Mouse (Mus musculus): Measurements from ENCODE around the gene Aak1.

Gene Aak1

DNA sequence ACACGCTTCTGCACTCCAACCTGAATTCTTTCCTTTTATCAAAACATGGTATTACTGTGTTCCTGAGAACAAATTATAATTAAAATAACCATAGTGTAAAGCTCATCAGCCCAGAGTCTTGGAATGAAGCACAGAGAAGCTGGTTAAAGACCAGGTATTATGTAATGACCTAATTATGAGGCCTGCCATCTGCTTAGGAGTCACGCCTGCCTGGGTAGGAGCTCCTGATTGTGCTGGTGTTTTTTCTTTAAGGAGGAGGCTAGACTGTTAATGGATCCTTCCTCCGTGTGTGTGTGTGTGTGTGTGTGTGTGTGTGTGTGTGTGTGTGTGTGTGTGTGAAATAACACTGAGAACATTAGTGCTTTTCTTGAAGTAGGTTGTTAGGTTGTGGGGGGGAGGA, 49.7 kb downstream of the Aak1 start:
- DNase-seq: no peak

DNA sequence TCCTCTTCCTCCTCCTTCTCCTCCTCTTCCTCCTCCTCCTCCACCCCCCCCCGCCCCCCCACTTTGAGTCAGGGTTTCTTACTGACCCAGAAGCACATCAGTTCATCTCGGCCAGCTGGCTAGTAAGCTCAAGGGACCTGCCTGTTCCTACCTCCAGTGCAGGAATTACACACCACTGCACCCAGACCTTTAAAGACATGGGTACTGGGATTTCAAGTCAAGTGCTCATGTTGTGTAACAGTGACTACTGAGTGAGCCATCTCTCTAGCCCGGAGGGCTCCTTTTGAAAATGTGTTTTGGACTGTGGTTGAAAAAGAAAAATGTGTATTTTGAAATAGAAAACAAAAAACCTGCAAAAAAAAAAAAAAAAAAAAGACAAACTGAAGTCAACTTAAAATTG, 50.6 kb downstream of the Aak1 start:
- DNase-seq: no peak

DNA sequence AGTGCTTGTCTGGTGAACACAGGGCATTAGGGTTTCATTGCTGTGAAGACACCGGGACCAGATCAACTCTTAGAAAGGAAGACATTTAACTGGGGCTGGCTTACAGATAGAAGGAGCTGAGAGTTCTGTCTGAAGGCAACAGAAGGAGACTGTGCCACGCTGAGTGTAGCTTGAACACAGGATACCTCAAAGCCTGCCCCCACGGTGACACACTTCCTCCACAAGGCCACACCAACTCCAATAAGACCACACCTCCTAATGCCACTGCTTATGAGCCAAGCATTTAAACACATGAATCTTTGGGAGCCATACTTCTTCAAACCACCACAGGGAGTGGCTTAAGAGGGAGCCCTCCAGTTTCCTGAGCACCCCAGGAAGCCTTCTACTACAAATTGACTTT, 51.2 kb downstream of the Aak1 start:
- DNase-seq: no peak

DNA sequence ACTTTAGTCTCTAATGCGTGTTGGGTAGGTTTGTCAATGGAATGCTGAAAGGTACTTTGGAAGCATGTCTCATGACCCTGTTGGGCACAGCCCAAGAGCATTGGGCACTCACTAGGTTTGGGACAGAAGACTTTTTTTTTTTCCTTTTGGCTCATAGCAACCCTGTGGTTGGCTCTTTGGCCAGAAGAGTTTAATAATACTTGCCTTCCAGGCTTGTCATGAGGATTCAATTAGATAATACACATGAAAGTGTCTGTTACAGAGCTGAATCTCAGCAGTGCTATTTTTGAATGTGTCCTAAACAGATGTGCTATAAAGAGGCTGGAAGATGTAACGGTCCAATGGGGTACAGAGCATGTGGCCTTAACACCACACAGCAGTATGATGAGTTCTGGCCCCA, 56.2 kb downstream of the Aak1 start:
- DNase-seq: no peak

DNA sequence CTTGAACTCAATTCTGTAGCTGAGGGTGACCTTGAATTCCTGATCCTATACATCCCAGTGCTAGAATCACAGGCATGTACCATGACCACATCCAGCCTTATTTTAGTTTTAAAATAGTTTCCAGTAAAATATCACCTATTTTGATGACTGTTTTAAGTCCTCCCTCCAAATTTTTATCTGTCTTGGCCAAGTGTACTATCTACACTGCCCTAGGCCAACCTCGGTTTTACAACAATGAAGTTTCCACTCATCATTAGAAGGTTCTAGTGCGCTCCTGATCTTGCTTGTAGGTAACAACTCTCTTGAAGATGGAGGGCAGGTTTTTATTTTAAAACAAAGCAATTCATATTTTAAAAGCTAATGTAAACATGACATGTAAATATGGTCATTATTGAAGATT, 57.9 kb downstream of the Aak1 start:
- DNase-seq: no peak

DNA sequence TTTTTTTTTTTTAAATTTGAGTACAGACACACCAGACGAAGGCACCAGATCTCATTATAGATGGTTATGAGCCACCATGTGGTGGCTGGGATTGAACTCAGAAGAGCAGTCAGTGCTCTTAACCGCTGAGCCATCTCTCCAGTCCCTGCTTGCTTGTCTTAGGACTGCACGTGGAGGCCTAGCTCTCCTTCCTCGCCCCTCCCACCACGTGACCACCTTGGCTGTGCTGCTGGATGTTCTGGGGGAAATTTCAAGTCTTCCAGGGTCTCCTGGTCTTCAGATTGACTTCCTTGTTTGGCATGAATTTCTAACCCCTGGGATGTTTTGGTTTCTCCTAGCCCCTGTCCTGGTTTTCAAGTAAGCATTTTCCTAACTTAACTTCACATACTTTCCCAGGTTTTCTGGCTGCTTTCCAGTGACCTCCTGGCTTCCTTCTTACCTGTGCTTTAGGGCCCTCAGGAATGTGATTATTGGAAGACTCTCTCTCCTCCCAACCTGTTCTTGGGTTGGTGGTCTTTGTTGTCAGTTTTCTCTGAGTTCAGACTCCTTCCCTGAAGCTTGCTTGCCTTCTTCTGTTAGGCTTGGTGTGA, 59.3 kb downstream of the Aak1 start:
- no peak for DNase-seq

DNA sequence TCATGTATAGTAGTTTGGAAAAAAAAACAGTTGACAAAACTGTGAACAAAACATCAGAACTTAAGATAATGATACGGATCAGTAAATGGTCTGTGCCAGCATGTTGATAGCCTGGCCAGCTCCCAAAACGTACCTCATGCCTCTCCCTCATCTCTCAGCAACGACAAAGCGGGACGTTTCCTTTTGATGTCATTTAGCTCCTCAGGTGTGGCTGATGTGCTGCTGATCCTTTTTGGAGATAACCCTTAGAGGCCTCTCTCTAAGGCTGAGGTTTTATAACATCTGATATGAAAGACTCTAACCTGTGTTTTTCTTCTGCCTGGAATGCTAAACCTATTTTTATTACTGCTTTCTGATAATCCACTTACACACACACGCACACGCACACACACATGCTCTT, 60.6 kb downstream of the Aak1 start:
- DNase-seq: no peak

DNA sequence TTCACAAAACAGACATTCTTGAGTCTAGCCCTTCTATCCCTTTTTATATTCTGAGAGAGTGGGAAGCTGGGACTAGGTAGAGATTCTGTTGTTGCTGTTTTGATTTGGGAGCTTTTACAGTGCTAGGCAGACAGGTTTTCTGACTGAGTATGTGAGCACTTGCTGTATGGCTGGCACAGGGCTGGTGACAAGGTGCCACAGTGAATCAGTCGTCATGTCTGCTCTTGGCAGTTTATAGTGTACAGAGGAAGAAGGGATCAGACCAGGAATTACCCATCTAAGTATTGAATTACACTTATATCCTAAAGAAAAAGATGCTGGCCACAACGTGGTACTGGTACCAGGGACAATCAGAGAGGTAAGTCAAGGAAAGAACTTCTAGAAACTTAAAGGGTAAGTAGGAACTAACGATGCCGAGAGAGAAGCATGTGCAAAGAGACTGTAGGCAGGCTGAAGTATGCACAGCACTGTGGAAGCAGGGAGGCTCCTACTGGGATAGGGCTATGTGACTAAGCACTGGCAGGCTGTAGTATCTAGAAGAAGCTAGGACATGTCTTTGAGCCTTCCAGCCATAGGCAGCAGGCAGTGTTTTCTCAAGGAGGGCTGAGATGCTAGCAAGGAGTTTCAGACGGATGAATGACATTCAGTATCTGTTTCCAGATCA, 67.0 kb downstream of the Aak1 start:
- no peak for DNase-seq

DNA sequence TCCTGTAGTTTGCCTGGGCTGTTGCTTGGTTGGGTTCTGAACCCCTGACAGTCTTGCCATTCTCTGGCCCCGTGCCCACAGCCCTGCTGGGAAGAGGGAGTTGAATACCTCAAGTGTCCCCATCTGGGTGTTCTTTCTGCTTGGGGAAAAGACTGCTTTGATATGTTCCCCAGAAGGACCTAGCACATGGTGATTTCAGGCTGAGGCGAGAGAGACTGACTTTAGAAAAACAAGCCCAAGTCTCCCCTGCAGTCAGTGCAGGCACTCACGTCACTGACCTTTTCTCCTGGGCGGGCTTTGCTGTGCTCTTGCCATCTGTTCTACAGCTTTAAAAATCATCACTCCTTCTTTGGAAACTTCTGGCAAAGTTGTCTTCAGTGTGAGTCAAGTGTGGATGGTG, 67.9 kb downstream of the Aak1 start:
- DNase-seq: no peak

DNA sequence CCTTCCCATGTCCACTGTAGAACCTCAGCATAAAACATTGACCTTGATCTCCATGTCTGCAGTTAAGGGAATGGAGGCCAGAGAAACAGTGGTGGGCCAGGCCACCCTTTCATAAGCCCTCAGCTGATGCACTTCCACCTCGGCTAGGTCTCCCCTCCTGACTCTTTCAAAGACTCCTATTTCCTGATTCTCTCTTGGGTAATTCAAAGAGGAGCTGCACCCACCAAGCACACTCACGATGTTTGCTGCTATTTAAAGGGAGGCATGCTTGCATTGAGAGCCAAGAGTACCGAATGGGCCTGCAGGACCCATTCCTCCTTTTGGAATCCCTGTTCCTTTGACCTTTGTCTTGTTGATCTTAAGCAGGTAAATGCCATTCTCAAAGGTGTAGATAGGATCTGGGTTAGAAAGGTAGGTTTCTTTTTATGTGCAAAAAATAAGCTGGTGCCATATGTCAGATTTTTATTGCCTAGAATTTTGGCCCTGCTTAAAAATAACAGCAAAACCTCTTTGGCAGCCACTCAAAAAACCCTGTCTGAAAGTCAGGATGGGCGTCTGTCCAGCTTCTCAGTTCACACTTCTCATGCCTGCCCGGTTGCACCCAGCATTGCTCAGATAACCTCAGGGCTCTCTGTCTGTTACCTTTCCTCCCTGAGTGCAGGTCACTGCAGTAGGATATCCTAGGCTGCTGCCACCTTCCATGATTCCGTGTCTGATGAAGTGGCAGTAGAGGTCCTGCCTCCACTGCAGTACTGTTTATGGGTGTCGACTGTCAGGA, 68.9 kb downstream of the Aak1 start:
- peak; percentile 77 for DNase-seq

DNA sequence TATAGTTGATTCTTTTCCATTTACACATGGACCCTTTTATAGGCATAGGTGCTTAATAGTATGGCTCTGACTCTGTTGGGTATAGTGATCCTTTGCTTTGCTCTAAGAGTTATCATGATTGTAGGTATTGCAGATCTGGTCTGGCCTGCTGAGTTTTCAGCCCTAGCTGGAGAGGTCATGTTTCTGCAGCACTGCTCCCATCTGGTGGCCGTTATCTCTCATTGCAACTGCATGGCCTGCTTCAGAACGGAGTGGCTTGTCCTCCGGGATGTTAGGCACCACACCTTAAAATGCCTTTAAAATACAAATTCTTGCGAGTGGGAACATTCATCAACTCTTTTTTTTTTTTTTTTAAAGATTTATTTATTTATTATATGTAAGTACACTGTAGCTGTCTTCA, 72.6 kb downstream of the Aak1 start:
- peak; percentile 75 for DNase-seq

DNA sequence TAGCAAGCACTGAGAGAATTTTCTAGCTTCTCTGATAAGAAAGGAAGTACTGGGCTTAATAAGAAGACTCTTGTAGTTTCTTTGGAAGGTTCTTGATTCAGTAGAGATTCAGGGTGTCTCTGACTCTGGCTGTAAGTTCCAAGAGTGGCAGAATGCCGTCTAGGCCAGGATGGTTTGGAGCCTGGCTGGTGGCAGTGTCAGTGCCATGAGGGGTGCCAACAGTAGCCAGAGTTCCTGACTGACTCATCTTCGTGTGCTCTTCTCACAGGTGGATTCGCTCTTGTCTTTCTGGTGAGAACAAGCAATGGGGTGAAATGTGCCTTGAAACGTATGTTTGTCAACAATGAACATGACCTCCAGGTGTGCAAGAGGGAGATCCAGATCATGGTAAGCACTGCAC, 75.4 kb downstream of the Aak1 start:
- no peak for DNase-seq

DNA sequence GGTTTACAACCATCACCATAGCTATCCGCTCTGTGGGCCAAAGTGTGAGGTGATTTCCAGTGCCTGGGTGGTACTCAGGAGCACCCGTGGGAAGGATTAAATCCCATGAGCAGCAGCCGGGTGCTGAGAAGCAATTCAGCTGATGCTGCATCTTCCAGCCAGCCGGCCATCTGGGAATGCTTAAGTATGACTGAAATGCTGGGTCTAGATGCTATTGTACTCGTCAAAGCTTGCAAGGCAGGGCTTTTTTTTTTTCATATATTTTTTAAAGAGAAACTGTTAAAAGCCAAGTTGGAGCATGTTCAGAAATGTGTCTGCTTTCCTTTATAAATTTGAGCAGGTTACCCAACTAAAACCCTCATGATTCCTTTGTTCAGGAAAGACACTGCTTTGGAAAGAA, 85.2 kb downstream of the Aak1 start:
- DNase-seq: no peak

DNA sequence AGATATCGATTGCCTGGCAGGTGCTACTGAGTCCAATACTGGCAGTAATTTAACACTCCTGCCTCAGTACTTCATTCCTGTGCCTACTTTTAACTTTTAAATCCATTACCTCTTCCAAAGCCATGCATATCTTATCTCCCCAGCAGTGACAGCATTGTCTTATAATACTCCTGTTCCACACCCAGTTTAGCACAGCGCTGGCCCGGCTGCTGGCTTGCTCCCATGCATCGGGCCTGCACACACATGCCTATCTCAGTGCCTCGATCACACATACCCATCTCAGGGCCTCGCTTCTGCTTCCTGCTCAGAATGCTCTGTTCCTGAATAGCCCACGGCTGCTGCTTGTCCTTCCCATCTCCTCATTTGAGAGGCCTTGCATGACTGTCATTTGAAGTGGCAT, 90.5 kb downstream of the Aak1 start:
- no peak for DNase-seq

DNA sequence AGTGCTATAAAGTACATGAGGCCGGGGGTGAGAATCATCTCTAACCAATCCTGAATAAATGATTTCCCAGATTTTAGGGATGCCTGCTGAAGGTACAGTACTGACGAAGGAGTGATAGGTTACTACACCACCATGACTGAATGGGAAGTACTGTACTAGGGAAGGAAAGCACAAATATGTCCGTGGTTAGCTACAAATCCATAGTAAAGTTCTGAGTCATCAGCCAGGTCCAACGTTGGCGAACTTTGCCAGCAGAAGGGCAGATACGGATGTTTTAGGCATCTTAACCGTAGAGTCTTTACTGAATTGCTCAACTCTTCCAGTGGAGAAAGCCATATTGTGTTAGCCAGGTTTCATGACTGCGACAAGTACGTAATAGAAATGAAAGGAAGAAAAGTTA, 91.6 kb downstream of the Aak1 start:
- DNase-seq: no peak

DNA sequence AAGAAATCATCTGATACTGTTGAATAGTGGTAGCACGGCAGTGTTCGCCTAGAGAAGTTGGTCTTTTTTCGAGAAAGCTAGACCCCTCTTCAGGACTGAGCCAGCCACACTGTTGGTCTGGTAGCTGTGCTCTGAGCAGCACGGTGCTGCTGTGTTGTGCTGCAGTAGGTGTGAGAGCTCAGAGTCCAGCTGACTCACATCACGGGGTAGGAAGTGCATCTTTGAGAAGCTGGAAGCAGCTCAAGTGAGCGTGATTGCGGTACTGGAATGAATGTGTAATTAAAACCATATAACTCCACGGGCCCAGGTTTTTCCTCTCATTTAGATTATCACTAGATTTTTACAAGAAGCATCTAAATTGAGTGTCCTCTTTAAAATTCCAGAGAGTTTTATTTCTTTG, 97.8 kb downstream of the Aak1 start:
- no peak for DNase-seq

DNA sequence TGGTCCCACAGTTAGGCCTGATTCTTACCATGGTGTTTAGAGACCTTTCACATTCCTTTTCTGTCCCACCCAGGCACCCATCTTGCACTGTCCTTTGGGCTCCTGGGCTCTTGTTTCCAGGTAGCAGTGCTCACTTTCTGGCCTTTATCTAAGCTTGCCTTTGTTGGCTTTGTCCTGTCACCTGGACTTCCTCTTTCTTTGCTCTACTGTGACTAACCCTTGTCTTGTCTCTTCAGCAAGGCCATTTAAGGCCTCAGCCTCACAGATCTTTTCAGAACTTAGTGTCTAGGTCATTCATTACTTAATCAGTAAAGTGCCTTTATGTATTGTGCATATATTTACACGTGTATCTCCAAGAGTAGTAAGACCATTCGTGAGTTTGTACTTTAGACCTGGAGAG, 99.4 kb downstream of the Aak1 start:
- no peak for DNase-seq

DNA sequence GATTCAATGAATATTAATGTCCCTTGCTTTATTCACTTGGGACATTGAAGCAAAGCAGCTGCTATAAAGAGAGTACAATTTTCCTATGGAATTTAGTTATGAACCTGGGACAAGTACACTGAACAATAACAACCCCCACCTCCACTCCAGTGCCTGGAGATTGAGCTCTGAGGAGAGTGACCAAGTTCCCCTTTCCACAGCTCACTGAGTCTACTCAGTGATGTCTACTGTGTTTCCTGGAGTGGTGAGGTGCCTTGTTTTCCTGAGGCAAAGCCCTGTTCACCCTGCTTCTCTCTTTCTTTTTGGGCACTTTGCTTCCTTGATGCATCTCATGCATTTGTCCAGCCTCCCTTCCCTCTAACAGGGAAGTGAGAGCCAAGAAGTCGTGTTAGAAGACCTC, 100.8 kb downstream of the Aak1 start:
- no peak for DNase-seq

DNA sequence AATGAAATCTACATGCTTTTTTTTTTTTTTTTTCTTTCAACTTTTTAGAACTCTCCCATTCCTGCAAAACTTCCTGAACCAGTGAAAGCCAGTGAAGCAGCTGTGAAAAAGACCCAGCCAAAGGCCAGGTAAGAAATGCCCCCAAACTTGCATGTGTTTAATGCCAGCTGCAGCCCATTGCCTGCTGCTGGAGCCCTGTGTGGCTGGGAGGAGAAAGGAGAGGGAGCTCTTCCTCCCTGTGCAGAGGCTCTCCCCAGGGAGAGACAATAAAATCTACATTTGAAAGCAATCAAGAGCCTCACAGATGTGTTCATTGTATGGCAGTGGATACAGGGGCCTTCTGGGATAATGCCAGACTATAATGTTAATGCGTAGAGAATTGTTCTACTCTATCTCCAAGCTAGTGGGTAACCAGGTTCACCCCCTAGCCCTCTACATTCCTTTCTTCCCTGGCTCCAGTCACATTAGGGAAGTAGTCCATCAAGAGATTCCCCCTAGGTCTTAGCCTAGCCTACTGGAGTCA, 101.5 kb downstream of the Aak1 start:
- DNase-seq: no peak

DNA sequence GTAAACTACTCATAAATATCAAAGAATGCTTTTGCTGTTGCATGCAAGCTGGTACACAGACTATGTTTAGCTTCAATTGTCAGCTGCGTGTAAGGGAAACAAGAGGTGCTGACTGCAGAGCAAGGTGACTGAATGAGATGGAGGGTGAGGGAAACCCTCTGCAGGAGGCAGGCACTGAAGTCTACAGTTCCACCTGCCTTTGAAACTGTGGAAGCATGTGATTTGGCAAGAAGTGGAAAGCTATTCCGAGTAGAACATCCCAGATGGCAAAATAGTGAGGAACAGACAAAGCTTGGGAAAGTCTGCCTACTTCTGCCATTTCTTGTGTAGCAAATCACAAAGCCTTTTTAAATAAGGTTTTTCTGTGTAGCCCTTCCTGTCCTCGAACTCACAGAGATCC, 106.4 kb downstream of the Aak1 start:
- peak; percentile 28 for DNase-seq

DNA sequence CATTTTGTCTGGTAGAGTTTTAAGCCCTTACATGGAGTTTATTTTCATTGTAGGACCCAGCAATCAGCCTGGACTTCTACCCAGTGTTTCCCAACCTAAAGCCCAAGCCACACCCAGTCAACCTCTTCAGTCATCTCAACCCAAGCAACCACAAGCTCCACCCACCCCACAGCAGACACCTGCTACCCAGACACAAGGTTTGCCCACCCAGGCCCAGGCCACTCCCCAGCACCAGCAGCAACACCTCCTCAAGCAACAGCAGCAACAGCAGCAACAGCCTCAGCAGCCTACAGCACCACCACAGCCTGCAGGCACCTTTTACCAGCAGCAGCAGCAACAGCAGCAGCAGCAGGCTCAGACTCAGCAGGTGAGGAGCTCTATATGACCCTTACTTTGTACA, 106.9 kb downstream of the Aak1 start:
- no peak for DNase-seq

DNA sequence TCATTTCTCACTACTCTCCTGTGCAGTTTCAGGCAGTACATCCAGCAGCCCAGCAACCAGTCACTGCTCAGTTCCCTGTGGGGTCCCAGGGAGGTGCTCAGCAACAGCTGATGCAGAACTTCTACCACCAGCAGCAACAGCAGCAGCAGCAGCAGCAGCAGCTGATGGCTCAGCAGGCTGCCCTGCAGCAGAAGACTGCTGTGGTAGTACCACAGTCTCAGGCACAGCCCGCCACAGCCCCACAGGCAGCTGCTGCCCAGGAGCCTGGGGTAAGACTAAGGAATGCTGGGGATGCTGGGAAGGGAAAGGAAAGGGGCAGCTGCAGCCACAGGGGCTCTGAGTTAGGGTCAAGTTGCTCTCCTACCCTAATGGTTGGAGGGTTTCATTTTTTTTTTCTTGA, 109.7 kb downstream of the Aak1 start:
- DNase-seq: no peak

DNA sequence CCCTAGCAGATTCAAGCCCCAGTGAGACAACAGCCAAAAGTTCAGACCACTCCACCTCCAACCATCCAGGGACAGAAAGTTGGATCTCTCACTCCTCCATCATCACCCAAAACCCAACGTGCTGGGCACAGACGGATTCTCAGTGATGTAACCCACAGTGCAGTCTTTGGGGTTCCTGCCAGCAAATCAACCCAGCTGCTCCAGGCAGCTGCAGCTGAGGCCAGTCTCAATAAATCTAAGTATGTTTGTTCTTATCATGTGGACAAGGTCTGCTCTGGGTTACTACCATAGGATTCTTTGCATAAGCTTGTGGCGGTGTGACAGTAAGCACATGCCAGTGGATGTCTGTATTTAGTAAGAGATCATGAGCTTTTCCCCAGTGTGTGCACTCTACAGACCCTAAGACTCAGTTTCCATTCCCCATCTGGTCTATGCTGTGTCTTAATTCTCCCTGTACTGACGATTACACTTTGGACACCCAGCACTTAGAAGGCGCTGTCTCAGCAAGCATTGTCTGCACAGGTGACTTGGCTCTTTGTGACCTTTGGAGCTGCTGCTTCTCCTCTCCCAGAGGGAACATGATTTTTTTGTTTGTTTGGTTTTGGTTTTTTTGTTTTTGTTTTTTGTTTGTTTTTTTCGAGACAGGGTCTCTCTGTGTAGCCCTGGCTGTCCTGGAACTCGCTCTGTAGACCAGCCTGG, 114.8 kb downstream of the Aak1 start:
- no peak for DNase-seq

DNA sequence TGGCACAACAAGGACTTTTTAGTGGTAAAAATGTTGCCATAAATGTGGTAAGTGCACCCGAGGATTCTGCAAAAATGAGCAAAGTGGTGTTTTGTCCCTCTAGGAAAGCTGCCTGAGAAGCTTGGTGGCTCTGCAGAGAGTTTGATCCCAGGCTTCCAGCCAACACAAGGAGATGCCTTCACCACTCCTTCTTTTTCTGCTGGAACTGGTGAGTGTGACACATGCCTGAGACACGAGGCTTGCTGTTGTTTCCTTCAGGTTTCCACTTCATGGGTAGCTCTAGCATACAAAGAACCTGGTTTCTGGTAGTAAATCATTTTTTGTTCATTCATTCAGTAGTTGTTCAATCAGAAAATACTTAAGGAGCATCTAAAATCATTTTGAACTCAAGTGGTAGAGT, 117.8 kb downstream of the Aak1 start:
- no peak for DNase-seq
